Mouse (Mus musculus): ENCODE results near the gene S100a1.

The S100a1 gene

DNA sequence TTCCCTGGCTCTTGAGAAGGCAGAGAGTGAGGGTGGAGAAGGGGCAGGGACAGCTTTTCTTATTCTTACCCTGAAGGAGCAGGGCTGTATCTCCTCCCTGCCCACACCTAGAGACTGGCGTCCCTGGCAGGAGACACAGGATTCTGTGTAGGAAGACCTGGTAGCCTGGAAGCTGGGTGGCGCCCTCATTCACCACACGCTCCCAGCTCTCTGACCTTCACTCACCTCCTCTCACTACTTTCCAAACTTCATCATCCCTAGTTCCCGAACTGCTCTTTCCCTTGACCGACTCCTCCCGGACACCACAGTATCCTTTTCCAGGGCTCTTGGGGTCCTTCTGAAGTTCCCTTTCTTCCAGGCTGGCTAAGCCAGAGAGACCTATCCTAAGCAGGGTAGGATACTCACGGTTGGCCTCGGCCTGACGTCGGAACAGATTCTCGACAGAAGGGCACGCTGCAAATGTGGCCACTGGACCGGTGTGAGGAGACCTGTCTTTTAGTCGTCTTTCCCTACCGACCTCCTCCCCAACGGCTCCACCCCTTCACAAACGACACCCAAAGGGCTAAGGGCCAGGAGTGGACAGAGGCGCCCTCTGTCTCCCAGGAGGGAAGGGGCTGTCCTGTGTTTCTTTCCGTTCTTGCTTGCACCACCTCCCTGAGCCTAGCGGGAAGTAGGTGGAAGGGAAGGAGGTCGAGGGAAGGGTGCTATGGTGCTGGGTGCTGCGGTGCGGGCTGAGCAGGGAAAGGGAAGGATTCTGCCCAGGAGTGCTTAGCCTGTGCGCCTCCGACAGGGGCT, at the start of gene S100a1, which contains the start of gene S100a13:
S100a1 (minus strand) TSS at position 597 of the 795 bp plus-strand sequence.
S100a13 (plus strand) TSS at position 640 of the 795 bp plus-strand sequence.
- no peak for DNase-seq (ENCODE audit: extremely low spot score, low read depth, low spot score)

DNA sequence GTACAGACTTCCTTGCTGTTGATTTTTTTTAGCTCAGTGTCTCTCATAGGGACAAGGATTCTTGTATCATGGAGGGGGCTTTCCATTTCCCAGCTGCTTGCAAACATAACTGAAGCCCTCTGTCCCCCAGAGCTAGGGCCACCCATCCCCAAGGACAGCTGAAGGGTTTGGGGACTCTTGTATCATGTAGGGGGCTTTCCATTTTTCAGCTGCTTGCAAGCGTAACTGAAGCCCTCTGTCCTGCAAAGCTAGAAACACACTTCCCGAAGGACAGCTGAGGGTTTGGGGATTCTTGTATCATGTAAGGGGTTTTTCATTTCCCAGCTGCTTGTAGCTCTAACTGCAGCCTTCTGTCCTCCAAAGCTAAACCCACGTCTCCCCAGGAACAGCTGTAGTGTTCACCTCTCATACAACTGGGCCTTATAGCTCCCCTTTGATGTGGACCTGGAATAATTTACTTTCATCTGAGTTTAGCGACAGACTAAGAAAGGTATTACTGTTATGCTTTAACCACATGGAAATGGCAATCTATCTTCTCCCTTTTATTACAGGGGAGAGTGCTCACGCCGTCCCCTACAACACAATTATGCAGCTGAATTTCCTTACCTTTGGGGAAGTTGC, 45.9 kb upstream of the S100a1 start, which contains the start of gene S100a3:
S100a3 (plus strand) TSS at position 571 of the 621 bp plus-strand sequence.
- DNase-seq (ENCODE audit: extremely low spot score, low read depth, low spot score), result no peak

- no peak for DNase-seq (ENCODE audit: extremely low spot score, low read depth, low spot score)
Observed at GRCm38 (mm10) chr3:90555954-90556353, 41.8 kb upstream of the S100a1 start.

DNA sequence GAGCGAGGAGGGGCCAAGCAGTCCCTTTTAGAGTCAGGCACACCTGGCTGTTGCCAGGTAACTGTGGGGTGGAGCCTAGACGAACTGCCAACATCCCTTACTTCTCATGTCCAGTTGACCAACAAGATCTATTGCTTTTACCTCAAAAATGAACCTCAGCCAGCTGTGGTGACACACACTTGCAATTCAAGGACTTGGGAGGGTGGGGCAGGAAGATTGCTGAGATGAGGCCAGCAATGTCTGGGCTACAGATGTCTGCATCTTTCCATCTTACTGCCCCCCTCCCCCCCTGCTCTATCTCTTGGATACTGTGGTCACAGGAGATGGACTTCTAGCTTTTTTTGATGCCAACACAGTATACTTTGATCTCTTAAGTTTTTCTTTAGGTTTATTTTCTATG, 38.0 kb upstream of the S100a1 start:
- DNase-seq (ENCODE audit: extremely low spot score, low read depth, low spot score), result no peak

DNA sequence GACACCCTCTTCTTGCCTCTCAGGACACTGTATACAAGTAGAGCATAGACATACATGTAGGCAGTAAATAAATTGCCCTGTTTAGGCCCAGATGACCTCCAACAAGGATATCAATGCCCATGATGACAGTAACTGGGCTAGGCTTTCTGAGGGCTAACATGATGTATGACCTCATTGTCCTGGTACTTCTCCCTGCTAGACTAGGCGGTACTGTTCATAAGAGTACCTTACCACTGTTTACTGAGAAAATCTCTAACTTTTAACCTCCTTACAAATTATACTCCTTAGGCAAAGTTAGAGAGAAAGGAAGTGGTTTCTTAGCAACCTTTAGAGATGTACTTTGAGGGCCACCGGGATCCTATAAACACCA, 36.2 kb upstream of the S100a1 start:
- DNase-seq (ENCODE audit: extremely low spot score, low read depth, low spot score), result no peak

- no peak for DNase-seq (ENCODE audit: extremely low spot score, low read depth, low spot score)
Observed at GRCm38 (mm10) chr3:90549676-90550420, 35.7 kb upstream of the S100a1 start.

DNA sequence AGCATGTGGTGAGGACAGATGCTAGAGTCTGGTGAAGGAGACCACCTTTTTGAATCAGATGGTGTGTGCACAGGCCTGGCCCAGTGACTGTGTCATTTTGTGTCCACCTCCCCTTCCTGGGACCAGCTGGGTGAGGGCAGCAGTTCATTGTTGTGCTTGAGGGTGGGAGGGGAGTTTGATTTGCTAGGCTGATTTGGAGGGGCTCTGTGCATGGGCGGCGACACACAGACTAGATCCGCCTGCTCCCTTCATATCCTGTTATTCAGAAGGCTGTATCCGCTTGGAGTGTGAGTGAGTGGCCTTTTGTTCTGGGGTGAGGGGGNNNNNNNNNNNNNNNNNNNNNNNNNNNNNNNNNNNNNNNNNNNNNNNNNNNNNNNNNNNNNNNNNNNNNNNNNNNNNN, 26.7 kb upstream of the S100a1 start:
- DNase-seq (ENCODE audit: extremely low spot score, low read depth, low spot score), result no peak

GRCm38 (mm10) chr3:90537905-90538296, 23.7 kb upstream of the S100a1 start:
- no peak for DNase-seq (ENCODE audit: extremely low spot score, low read depth, low spot score)

- DNase-seq (ENCODE audit: extremely low spot score, low read depth, low spot score), result no peak
Observed at GRCm38 (mm10) chr3:90537141-90537904, 23.1 kb upstream of the S100a1 start, which contains the start of gene S100a16. Gene S100a16 (plus strand): TSS chr3:90537254.

GRCm38 (mm10) chr3:90535446-90535845, 21.3 kb upstream of the S100a1 start:
- no peak for DNase-seq (ENCODE audit: extremely low spot score, low read depth, low spot score)

DNA sequence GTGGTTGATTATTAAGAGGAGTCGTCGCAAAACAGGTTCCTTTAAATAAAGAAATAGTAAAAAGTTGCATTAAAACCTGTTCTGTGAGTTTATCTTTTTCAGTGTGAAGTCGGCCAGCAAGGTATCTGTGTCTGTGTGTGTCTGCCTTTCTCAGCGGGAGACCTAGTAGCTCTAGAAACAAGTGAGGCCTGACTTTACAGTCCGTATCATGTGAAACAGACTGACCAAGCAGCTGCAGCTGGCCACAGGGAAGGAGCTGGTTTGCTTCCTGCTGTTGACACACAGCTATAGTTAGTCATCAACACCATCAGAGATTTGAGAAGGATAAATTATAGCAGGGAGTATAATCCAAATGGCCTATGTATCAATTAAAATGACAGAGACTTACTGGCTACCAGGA, 17.5 kb upstream of the S100a1 start:
- no peak for DNase-seq (ENCODE audit: extremely low spot score, low read depth, low spot score)

- DNase-seq (ENCODE audit: extremely low spot score, low read depth, low spot score), result no peak
Observed at GRCm38 (mm10) chr3:90527291-90527873, 13.2 kb upstream of the S100a1 start.

GRCm38 (mm10) chr3:90526580-90526979, 12.4 kb upstream of the S100a1 start, which contains the start of gene S100a14:
Gene S100a14 (plus strand): TSS chr3:90526856.
- no peak for DNase-seq (ENCODE audit: extremely low spot score, low read depth, low spot score)

DNA sequence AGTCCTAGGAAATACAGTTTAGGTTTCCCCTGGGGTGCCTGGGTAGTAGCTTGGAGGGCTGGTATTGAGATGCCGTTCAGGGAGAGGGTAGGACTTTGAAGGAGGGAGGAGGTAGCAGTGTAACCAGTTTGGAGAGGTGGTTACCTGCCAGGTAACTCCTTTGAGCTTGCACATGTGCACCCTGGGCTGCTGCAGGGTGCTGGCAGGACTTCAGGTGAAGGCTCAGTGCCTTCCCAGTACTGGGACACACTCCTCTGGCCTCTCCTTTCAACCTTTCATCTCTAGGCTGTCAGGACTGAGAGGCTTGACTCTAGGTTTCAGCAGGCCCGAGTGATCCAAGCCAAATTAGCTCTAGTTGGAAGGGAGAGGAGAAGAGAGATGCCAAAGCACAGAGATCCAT, 11.9 kb upstream of the S100a1 start:
- no peak for DNase-seq (ENCODE audit: extremely low spot score, low read depth, low spot score)

DNA sequence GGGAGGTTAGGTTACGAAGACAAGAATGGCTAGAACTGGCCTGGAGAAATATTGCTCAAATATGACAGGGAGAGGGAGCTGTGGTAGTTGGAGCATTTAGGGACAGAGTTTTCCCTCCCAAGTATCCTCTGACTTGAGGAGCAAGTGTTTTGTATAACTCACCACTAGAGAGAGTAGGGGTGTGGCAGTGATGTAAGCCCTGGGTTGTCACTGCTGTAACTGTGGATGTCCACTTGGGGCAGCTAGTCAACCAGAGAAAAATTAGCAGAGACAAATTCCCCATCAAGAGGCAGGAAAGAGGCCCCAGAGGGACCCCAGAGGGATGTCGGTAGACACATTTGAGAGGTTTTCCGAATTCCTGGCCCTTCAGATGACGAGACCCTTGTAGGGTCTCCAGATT, 11.2 kb upstream of the S100a1 start:
- DNase-seq (ENCODE audit: extremely low spot score, low read depth, low spot score), result no peak

DNA sequence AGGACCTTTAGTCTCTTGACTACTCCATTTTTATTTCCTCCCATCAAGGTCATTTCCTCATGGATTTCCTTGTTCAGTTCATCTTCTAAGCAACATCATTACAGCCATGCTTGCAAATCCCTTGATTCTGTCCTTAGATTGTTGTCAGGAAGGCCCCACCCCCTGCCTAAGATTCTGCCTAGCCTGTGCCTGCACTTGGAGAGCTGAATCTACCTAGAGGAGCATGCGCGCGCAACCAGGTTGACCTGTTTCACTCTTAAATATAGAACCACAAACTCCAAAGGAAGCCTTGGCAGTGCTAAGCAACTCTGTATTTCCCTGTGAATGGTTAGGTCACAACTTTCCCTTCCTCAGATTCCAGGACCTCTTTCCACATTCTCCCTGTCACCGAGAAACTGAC, 3.5 kb upstream of the S100a1 start:
- no peak for DNase-seq (ENCODE audit: extremely low spot score, low read depth, low spot score)

- no peak for DNase-seq (ENCODE audit: extremely low spot score, low read depth, low spot score)
Observed at GRCm38 (mm10) chr3:90515789-90516188, 1.6 kb upstream of the S100a1 start.

GRCm38 (mm10) chr3:90515242-90515641, 1.1 kb upstream of the S100a1 start:
- DNase-seq (ENCODE audit: extremely low spot score, low read depth, low spot score), result no peak

GRCm38 (mm10) chr3:90514691-90515090, 499 bp upstream of the S100a1 start:
- no peak for DNase-seq (ENCODE audit: extremely low spot score, low read depth, low spot score)

DNA sequence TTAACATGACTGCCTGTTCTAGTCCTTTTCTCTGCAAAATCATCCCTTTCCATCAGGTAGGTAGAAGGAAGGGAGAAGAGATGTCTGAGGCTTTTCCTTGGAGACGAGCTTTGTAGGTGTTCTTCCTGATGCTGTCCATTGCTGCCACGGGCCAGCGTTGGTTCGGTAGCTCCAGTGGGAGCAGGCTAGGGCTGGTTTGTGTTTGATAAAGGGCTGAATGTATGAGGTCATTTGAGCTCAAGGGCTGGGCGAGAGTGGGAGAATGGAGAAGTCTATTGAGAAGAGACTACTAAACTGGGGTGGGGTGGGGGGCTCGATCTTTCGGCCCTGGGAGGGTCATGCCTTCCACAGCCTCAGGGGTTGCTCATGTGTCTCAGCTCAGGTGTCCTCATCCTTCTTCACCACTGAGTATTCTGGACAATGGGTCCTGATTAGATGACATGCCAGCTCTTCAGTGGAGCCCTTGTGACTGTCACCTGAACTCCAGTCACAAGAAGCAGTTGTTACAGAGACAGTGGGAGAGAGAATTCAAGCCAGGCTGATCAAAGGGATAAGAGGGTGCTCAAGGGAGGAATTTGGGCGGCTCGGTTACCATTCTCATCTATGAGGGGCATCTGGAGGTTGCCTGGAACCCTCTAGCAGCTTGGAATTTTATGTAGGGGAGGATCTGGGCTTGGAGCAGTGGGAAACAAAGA, 1.1 kb downstream of the S100a1 start:
- no peak for DNase-seq (ENCODE audit: extremely low spot score, low read depth, low spot score)
